ENCODE assay signal across 31 mouse cellular contexts in genomic region chr11:116176010-116176409, GRCm38 (mm10). TPM values are rescaled to one million over a fixed set of nuclear protein-coding genes. Genes with fewer than 3 reads are reported as not detected.
DNase-seq lines count a peak whose midpoint lies in the region; ATAC-seq and TF ChIP-seq lines count a peak whose summit lies in the region.
"Had no signal": no experiment of that assay in that cellular context is flagged by ENCODE, and none has a peak within 500 bp of the region (broad histone marks: within the 10 kb centered on the region; RNA-seq: fewer than 3 reads in every experiment).

No protein-coding gene starts in this region.

- H3K27me3 ChIP-seq in kidney, embryonic 14.5 days (ENCODE audit: control insufficient read depth, insufficient read depth, low read length), result no peaks in the 10 kb centered on the region
- no peaks in the 10 kb centered on the region for H3K27me3 ChIP-seq in kidney, postnatal 0 days (ENCODE audit: insufficient read depth, low read length)
- no peaks in the 10 kb centered on the region for H3K27me3 ChIP-seq in Patski
- H3K27me3 ChIP-seq: CH12.LX; embryonic facial prominence, embryonic 13.5 days; forebrain, embryonic 12.5 days; forebrain, embryonic 15.5 days; heart, embryonic 12.5 days; heart, embryonic 15.5 days; hindbrain, embryonic 13.5 days had no signal

- in situ Hi-C loops in Patski (cut with MboI; ENCODE audit: low pct_unique_long_range_greater_than_20kb), result no loop called here

- CTCF ChIA-PET in Patski (lab: Charles Lee), result no interaction called here

- H3K4me1 ChIP-seq in kidney, embryonic 14.5 days (ENCODE audit: control insufficient read depth, insufficient read depth, low read length), result peaks cover 3% of the 10 kb centered on the region; the same call in 1 of the 2 replicates
- H3K4me1 ChIP-seq in kidney, postnatal 0 days (replicated peaks; ENCODE audit: insufficient read depth, low read length), result no peaks in the 10 kb centered on the region
- H3K4me1 ChIP-seq: embryonic facial prominence, embryonic 13.5 days; forebrain, embryonic 12.5 days; forebrain, embryonic 15.5 days; heart, embryonic 12.5 days; heart, embryonic 15.5 days; hindbrain, embryonic 10.5 days; hindbrain, embryonic 13.5 days had no signal

- POLR2A ChIA-PET in Patski (lab: Charles Lee), result no interaction called here

- 85% methylated on average over 7 of the region's 7 CpGs for WGBS in kidney, embryonic 14.5 days
- WGBS in kidney, postnatal 0 days, result 71% methylated on average over 7 of the region's 7 CpGs

- DNase-seq in kidney, postnatal 14 days, result no peak
- no peak for DNase-seq in kidney, postnatal 0 days (ENCODE audit: low spot score)
- DNase-seq in kidney, adult 9 months, result no peak
- DNase-seq in 416B (ENCODE audit: low read depth) (peak; percentile 73), Patski (ENCODE audit: low read depth, low spot score) (peak; percentile 73)
- DNase-seq in left cerebral cortex, postnatal 4 days, result no peak
- no peak for DNase-seq in right cerebral cortex, postnatal 25 days
- DNase-seq: B cell, adult 2 months; cerebellum, adult 11 months; cerebellum, adult 2 months; cerebellum, adult 9-11 months; cerebellum, postnatal 25 days; embryo, embryonic 11 days; gastrocnemius, postnatal 25 days; heart, adult 18-20 months; heart, postnatal 10 days; heart, postnatal 36 days had no signal

- ATAC-seq in kidney, embryonic 14.5 days (ENCODE audit: low FRiP score, low TSS enrichment), result no peak
- ATAC-seq in kidney, postnatal 0 days (replicated peaks; ENCODE audit: low FRiP score, low read depth), result no peak
- ATAC-seq in Patski, result peak; percentile 34
- ATAC-seq: activated CD4-positive, CD25-positive, alpha-beta regulatory T cell, adult 4 months; forebrain, embryonic 15.5 days; hindbrain, embryonic 16.5 days had no signal

- H3K4me3 ChIP-seq in kidney, embryonic 14.5 days (ENCODE audit: low read length), result no peak overlapping the region
- H3K4me3 ChIP-seq in kidney, postnatal 0 days (replicated peaks; ENCODE audit: low read depth, low read length), result no peak overlapping the region
- H3K4me3 ChIP-seq: embryonic facial prominence, embryonic 10.5 days; embryonic facial prominence, embryonic 13.5 days; erythroblast, embryonic 14.5 days; forebrain, embryonic 12.5 days; forebrain, embryonic 15.5 days; heart, embryonic 12.5 days; heart, embryonic 15.5 days; hindbrain, embryonic 10.5 days; hindbrain, embryonic 13.5 days had no signal

- no peak overlapping the region for H3K27ac ChIP-seq in kidney, embryonic 14.5 days (ENCODE audit: low read depth, low read length)
- peak overlapping the region; percentile 88 for H3K27ac ChIP-seq in kidney, postnatal 0 days
- H3K27ac ChIP-seq: embryonic facial prominence, embryonic 10.5 days; embryonic facial prominence, embryonic 13.5 days; forebrain, embryonic 12.5 days; forebrain, embryonic 15.5 days; heart, embryonic 15.5 days; hindbrain, embryonic 10.5 days; hindbrain, embryonic 13.5 days had no signal

- no peaks in the 10 kb centered on the region for H3K9me3 ChIP-seq in kidney, embryonic 14.5 days (ENCODE audit: control insufficient read depth, low read length)
- H3K9me3 ChIP-seq in kidney, postnatal 0 days (replicated peaks; ENCODE audit: low read length), result no peaks in the 10 kb centered on the region
- H3K9me3 ChIP-seq: embryonic facial prominence, embryonic 10.5 days; embryonic facial prominence, embryonic 13.5 days; forebrain, embryonic 12.5 days; forebrain, embryonic 15.5 days; G1E; heart, embryonic 12.5 days; heart, embryonic 15.5 days; hindbrain, embryonic 10.5 days; hindbrain, embryonic 13.5 days had no signal

- no peak overlapping the region for H3K4me2 ChIP-seq in kidney, embryonic 14.5 days (replicated peaks; ENCODE audit: low read depth, low read length)
- H3K4me2 ChIP-seq in kidney, postnatal 0 days (ENCODE audit: low read length), result no peak overlapping the region
- H3K4me2 ChIP-seq: embryonic facial prominence, embryonic 13.5 days; forebrain, embryonic 12.5 days; forebrain, embryonic 15.5 days; heart, embryonic 12.5 days; heart, embryonic 15.5 days; hindbrain, embryonic 13.5 days had no signal

- no peak for TF ChIP-seq CTCF in kidney, postnatal 0 days (IDR thresholded peaks at IDR 0.05; ENCODE audit: low read depth)
- TF ChIP-seq CTCF in Patski (IDR thresholded peaks at IDR 0.05), result no peak

- H3K36me3 ChIP-seq in kidney, embryonic 14.5 days (ENCODE audit: control insufficient read depth, insufficient read depth, low read length), result peaks cover 71% of the 10 kb centered on the region
- H3K36me3 ChIP-seq in kidney, postnatal 0 days (ENCODE audit: insufficient read depth, low read length), result peaks cover 54% of the 10 kb centered on the region

- intact Hi-C loops in left cerebral cortex, postnatal 4 days (cut with DNase I), result no loop called here

- H3K9ac ChIP-seq in kidney, embryonic 14.5 days (ENCODE audit: low read depth, low read length), result 0 out of 2 replicates have a peak overlapping the region, but pooled peaks have one; percentile 7
- no peak overlapping the region for H3K9ac ChIP-seq in kidney, postnatal 0 days (ENCODE audit: low read depth, low read length)
- H3K9ac ChIP-seq: embryonic facial prominence, embryonic 13.5 days; forebrain, embryonic 12.5 days; forebrain, embryonic 15.5 days; heart, embryonic 12.5 days; heart, embryonic 15.5 days; hindbrain, embryonic 13.5 days had no signal

RNA-seq across cellular contexts. Expression of gene Fbf1, which starts 8.0 kb away (rescaled TPM):
- 19.6 and 36.8 TPM in 2 replicates for polyA plus RNA-seq in kidney, embryonic 14.5 days (2014; fragmentation: Nextera tagmentation; extraction: Ambion mirVana)
- polyA plus RNA-seq in kidney, postnatal 0 days (2015; fragmentation: Nextera tagmentation; extraction: Ambion mirVana), result 16.8 and 20.0 TPM in 2 replicates
- 49.2 TPM for polyA plus RNA-seq in Patski (2021)
- total RNA-seq in left cerebral cortex, postnatal 4 days (2021), result 100 to 1,000 TPM; 126 to 130 TPM

RNA-seq across cellular contexts. Expression of gene Ten1, which starts 22.6 kb away (rescaled TPM):
- polyA plus RNA-seq in kidney, embryonic 14.5 days (2014; fragmentation: Nextera tagmentation; extraction: Ambion mirVana), result 74.1 and 76.3 TPM in 2 replicates
- polyA plus RNA-seq in kidney, postnatal 0 days (2015; fragmentation: Nextera tagmentation; extraction: Ambion mirVana), result 44.0 and 47.2 TPM in 2 replicates
- polyA plus RNA-seq in Patski (2021), result 53.6 TPM
- total RNA-seq in left cerebral cortex, postnatal 4 days (2021), result 10 to 100 TPM; 39.5 to 39.9 TPM

RNA-seq across cellular contexts. Expression of gene Acox1, which starts 22.8 kb away (rescaled TPM):
- polyA plus RNA-seq in kidney, embryonic 14.5 days (2014; fragmentation: Nextera tagmentation; extraction: Ambion mirVana), result 16.3 and 27.4 TPM in 2 replicates
- polyA plus RNA-seq in kidney, postnatal 0 days (2015; fragmentation: Nextera tagmentation; extraction: Ambion mirVana), result 55.5 and 64.0 TPM in 2 replicates
- polyA plus RNA-seq in Patski (2021), result 67.1 TPM
- 10 to 100 TPM; 96.3 to 98.3 TPM for total RNA-seq in left cerebral cortex, postnatal 4 days (2021)

RNA-seq across cellular contexts. Expression of gene Mrpl38, which starts 37.3 kb away (rescaled TPM):
- 111 and 114 TPM in 2 replicates for polyA plus RNA-seq in kidney, embryonic 14.5 days (2014; fragmentation: Nextera tagmentation; extraction: Ambion mirVana)
- 81.1 and 89.8 TPM in 2 replicates for polyA plus RNA-seq in kidney, postnatal 0 days (2015; fragmentation: Nextera tagmentation; extraction: Ambion mirVana)
- polyA plus RNA-seq in Patski (2021), result 89.7 TPM
- 10 to 100 TPM; 52.2 to 54.0 TPM for total RNA-seq in left cerebral cortex, postnatal 4 days (2021)

RNA-seq across cellular contexts. Expression of gene Trim65, which starts 45.1 kb away (rescaled TPM):
- polyA plus RNA-seq in kidney, embryonic 14.5 days (2014; fragmentation: Nextera tagmentation; extraction: Ambion mirVana), result 3.2 and 4.1 TPM in 2 replicates
- polyA plus RNA-seq in kidney, postnatal 0 days (2015; fragmentation: Nextera tagmentation; extraction: Ambion mirVana), result 3.1 and 3.3 TPM in 2 replicates
- polyA plus RNA-seq in Patski (2021), result 10.1 TPM
- total RNA-seq in left cerebral cortex, postnatal 4 days (2021), result 1 to 10 TPM; 4.9 to 5.2 TPM
- polyA plus RNA-seq: G1E had no signal

Comparison
In these comparisons a context has a peak if more than half of its experiments do, and no peak if none do; other contexts are left out.
1. DNase-seq: peak in 416B (single experiment) and Patski (single experiment); none in kidney, postnatal 14 days (single experiment), kidney, postnatal 0 days (single experiment), kidney, adult 9 months (single experiment), left cerebral cortex, postnatal 4 days (single experiment) and right cerebral cortex, postnatal 25 days (single experiment).